Mouse (Mus musculus): ENCODE results near the gene Hist2h2aa1.
A peak's percentile ranks its signal among the peaks of the same experiment; 100 is the strongest.
"Not testable (repeated sequence)": the region's sequence is repeated elsewhere in the genome, so short reads cannot be mapped to it uniquely, and the experiment has no call there.

The Hist2h2aa1 gene

DNA sequence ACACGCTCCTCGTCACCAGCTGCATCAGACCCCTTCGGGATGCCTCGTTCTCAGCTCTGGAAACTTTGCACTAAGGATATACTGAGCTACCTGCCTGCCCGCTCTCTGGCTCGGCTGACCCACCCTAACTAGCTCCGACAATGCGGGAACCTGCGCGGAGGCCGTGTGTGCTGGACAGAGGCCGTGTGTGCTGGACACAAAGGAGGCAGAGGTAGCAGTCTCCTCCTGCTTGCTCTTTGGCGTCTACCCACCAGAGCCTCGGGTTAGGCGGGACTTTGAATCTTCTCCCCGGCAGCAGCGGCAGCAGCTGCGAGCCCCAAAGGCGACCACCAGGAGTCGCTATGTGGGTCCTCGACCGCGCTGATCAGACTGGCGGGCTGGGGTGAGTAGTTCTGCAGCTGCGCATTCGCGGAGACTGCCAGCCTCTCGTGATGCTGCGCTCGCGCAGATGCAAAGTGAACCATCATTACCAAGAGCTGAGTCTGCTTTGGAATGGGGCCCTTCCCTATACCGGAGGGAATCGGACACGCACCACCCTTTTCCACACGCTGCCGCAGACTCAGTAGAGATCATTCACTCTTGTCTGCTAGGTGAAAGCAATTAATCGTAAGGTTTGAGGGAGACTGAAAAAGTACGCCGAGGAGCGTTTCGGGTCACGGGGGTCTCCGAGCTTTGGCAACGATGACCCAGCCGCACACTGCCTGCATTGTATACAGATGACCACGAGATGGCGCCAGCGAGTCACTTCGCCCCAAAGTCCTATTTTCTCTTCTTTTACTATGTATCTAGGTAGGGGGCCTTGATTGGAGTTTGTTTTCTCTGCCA lies 32.7 kb downstream of the Hist2h2aa1 start:
- peak; percentile 92 to 96 for DNase-seq (ENCODE audit: low spot score in 2 of 2)

DNA sequence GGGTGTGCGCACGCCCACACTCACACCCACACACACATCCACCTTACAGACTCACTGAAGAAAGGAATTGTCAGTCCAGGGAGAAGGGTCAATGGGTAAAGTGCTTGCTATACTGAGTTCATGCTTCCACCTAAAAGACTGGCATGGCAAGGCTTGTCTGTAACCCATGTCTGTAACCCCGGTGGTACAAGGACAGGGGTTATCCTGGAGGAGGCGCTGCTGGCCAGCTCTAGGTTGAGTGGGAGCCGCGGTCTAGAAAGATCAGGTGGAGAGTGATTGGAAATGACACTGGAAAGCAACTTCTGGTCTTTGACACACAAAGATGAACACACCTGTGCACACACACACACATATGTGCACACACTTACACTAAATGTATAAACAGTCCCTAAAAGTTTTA lies 35.4 kb downstream of the Hist2h2aa1 start:
- no peak for DNase-seq (ENCODE audit: low spot score in 2 of 2)

DNA sequence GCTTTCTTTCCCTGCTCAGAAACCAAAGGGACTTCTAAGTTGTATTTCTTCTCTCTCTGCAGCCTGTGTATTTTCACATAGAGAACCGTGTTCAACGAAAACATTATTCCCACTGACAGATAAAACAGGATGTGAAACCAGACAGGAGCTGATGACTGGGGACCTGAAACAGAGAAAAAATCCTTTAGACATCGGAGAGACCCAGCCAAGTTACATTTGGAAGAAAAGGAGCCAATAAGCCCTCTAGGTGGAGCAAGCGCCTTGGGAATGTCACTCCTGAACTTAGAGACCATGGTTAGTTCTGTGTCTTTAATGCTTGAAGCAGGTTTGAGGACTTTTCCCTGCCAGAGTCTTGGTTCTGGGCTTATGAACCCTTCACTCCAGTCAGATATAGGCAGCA lies 39.2 kb downstream of the Hist2h2aa1 start:
- DNase-seq (ENCODE audit: low spot score in 2 of 2) = no peak

DNA sequence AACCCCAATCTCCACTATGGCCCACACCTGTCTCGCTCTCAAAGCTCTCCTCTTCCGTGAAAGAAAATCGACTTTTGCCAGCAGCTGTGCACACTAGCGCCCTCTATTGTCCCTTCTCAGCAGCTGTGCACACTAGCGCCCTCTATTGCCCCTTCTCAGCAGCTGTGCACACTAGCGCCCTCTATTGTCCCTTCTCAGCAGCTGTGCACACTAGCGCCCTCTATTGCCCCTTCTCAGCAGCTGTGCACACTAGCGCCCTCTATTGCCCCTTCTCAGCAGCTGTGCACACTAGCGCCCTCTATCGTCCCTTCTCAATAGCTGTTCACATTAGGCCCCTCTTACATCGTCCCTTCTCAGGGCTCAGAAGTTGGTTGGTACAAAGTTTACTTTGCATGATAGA lies 42.0 kb downstream of the Hist2h2aa1 start:
- DNase-seq (ENCODE audit: low spot score in 2 of 2) = not testable (repeated sequence)

DNA sequence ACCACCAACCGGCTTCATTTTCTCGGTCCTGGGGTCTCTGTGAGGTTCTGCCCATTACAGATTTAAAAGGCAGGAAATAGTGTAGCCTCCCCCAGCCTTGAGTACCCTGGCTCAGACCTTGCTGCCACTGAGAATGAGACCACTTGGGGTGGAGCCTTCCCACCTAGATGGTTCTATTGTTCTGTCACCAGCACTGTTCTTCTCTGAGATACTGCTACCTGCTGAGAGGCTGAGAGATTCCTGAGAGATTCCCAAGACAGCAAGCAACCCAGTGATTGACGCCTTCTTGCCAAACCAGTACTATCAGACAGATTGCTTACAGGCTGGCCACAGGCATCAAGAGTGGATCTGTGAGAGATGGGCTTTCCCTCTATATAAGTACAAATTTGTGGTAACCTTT lies 43.9 kb downstream of the Hist2h2aa1 start:
- no peak for DNase-seq (ENCODE audit: low spot score in 2 of 2)

DNA sequence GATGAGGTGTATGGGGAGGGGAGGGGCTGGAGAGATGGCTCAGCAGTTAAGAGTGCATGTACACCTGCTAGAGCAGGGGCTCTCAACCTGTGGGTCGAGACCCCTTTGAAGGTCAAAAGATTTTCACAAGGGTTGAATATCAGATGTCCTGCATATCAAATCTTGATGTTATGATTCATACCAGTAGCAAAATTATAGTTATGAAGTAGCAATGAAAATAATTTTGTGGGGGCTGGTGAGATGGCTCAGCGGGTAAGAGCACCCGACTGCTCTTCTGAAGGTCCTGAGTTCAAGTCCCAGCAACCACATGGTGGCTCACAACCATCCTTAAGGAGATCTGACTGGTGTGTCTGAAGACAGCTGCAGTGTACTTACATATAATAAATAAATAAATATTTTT lies 45.4 kb downstream of the Hist2h2aa1 start:
- not testable (repeated sequence) for DNase-seq (ENCODE audit: low spot score in 2 of 2)

DNA sequence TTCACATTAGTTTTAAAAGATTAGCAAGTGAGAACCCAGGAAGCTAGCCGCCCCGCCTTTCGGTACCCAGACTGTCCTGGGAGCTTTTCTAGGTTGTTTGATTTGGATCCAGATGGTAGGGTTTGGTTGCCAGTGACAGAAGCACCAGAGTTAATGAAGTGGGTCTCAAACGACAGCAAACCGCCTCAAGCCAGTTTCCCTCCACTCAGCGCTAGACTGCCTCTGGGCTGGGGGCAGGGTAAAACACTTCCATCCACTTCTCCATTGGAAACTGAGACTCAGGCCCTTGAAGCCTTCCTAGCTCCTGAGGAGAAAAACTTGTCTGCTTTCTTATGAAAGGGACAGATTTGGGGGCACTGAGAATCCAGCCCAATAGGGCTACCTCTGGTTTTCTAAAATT lies 47.3 kb downstream of the Hist2h2aa1 start:
- DNase-seq (ENCODE audit: low spot score in 2 of 2) = no peak

DNA sequence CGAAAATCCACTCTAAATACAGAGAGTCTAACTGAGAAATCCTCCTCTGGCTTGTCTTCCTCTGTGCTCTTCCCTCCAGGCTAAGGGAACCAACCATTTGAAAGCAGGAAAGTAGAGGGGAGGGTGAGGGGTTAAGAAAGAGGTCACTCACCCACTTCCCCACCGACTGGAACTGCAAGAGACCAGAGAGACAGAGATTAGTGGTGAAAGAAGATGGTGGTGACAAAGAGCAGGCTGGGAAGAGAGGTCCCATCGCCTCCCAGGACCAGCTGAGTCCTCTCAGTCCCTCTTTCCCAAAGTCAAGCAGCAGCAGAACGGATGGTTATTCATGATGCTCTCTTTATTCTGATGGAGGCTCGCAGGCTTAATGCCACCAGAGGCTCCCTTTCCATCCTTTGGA lies 48.1 kb downstream of the Hist2h2aa1 start:
- no peak for DNase-seq (ENCODE audit: low spot score in 2 of 2)

DNA sequence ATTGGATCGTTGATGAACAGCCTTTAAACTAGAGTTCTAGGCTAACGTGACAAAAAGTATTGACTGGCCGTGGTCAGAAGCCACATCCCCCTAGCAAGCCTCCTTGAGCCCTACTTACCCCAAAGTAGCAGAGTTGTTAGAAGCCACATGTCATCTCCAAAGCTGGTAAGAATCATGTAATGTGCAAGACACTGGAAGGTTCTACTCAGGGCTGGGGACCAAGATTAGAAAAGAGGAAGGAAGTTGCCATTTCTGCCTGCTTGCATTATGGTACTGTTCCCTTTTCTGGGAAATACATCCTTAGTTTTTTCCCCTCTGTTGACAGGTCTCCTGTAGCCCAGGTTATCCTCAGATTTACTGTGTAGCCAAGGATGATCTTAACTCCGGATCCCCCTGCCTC lies 48.5 kb downstream of the Hist2h2aa1 start, which contains the start of gene Fcgr1:
Gene Fcgr1, minus strand, starts transcription at position 183 of the 400 bp plus-strand sequence.
- no peak for DNase-seq (ENCODE audit: low spot score in 2 of 2)

All from thymus, postnatal 10 days (tissue).